Mouse (Mus musculus) brain, embryonic 14.5 days (tissue): ENCODE measurements around the gene N4bp3.

Source experiments
- CTCF ChIP-seq: fragments of 200-500 bp; IDR thresholded peaks from 2 replicates; pipeline ENCODE4 v1.5.1; 2012; ENCODE audit warnings: inconsistent platforms, mild to moderate bottlenecking, moderate library complexity, borderline replicate concordance; ENCODE audit not compliant: insufficient read depth, insufficient read length; ENCODE audit errors: extremely low read depth
- POLR2A ChIP-seq: fragments of 200-500 bp; IDR thresholded peaks from 2 replicates; pipeline ENCODE4 v1.6.1; 2012; ENCODE audit warnings: mild to moderate bottlenecking, inconsistent platforms, borderline replicate concordance; ENCODE audit not compliant: poor library complexity, insufficient read depth, insufficient read length, severe bottlenecking; ENCODE audit errors: extremely low read depth

DNA sequence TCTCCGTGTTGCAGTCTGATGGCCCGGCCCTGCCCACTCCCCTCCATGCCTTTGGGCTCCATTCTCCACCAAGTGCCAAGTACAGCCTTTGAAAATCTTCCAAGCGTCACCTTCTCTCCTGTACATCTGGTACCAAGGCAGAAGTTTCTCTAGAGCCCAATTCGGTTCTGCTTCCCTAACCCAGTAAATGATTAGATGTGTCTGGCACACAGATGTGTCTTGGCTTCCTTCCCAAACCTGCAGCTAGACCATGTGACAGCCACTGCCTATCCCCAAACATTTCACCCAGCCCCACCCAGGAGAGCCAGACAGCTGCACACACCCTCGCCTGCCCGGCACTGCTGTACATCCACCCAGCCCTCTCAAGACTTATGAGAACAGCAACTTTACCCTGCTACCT lies 8.1 kb upstream of the N4bp3 start:
- TF ChIP-seq CTCF (no peak), POLR2A (no peak)
